Mouse (Mus musculus): ENCODE results near the gene Zfp846. TPM values are rescaled to one million over a fixed set of nuclear protein-coding genes. Genes with fewer than 3 reads are reported as not detected.

Zfp846 gene
- 0.82 and 1.1 TPM in 2 replicates for polyA plus RNA-seq (2012; rRNA removed)

DNA sequence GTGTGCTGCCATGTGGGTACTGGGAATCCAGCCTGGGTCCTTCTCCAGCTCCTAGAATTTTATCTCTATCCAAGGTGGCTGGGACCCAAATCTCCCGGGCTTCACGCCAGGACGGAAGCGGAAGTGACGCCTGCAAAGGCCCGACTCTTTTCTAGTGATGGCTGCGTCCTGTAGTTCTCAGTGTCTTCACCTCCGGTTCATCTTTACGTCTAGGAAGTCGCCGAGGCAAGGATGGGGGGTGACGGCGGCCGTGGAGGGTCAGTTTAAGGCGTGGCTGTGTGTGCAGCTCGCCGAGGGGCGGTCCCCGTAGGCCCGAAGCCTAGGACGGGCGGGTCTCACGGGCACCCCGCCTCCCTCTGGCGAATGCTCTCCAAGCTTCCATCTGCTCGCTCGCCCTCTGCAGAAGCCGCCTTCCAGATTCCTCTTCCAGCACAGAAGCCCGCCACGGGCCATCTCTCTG, at the start of gene Zfp846:
Zfp846 (plus strand) TSS at position 117 of the 460 bp plus-strand sequence.
- WGBS = under 1% methylated on average over 30 of the region's 30 CpGs
- peak within 1 kb of the TSS; percentile 65 for H3K4me3 ChIP-seq (ENCODE audit: extremely low read depth, insufficient read depth, insufficient read length)
- H3K27me3 ChIP-seq (ENCODE audit: control insufficient read depth, insufficient read depth, low read length) = no peaks in the 10 kb centered on the region
- TF ChIP-seq CTCF (IDR thresholded peaks at IDR 0.05; ENCODE audit: extremely low read depth, insufficient read depth, insufficient read length, insufficient replicate concordance) (no peak), POLR2A (IDR thresholded peaks at IDR 0.05; ENCODE audit: low read depth, low read length) (no peak)
- no peaks in the 10 kb centered on the region for H3K36me3 ChIP-seq (ENCODE audit: control insufficient read depth, insufficient read depth, low read length)
- no peak within 1 kb of the TSS for H3K27ac ChIP-seq (ENCODE audit: insufficient read depth, low read length)
- DNase-seq (ENCODE audit: low read depth in 1 of 2, low spot score in 2 of 2) = peak; percentile 84 to 96
- no peaks in the 10 kb centered on the region for H3K4me1 ChIP-seq (ENCODE audit: control insufficient read depth, insufficient read depth, insufficient read length)

DNA sequence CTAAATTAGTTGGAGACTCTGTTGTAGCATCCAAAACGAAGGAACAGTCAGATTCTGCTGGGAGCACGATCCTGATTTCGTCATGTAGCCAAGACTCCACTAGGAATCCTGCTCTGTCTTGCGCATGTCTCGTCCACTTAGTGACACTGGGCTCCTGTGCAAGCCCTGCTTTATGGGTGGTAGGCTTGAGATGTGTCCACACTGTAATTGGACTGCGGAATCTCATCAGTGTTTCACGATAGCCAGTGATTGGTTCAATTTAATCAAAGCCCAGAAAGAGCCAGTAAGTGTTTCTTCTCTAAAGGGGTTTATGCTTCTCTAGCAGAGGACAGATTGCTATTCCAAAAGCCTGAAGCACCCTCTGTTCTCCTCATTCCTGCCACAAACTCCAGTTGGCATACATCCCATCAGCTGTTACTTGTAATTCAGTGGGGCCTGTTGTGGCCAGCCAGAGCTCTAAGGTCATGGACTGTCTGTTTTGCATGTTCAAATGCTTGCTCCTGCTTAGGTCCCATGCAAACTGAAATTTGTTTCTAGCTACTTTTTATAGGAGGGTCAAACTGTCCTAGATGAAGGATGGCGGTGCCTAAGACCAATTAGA, 46.7 kb upstream of the Zfp846 start:
- Histone ChIP-seq H3K4me3 (ENCODE audit: extremely low read depth, insufficient read depth, insufficient read length) (no peak overlapping the region), H3K4me1 (ENCODE audit: control insufficient read depth, insufficient read depth, insufficient read length) (no peaks in the 10 kb centered on the region), H3K27ac (ENCODE audit: insufficient read depth, low read length) (no peak overlapping the region), H3K27me3 (ENCODE audit: control insufficient read depth, insufficient read depth, low read length) (no peaks in the 10 kb centered on the region; the same call in 1 of the 2 replicates), H3K36me3 (ENCODE audit: control insufficient read depth, insufficient read depth, low read length) (no peaks in the 10 kb centered on the region)
- 78% methylated on average over 8 of the region's 8 CpGs for WGBS
- TF ChIP-seq CTCF (IDR thresholded peaks at IDR 0.05; ENCODE audit: extremely low read depth, insufficient read depth, insufficient read length, insufficient replicate concordance) = no peak
- TF ChIP-seq POLR2A (IDR thresholded peaks at IDR 0.05; ENCODE audit: low read depth, low read length) = no peak
- no peak for DNase-seq (ENCODE audit: low read depth in 1 of 2, low spot score in 2 of 2)

DNA sequence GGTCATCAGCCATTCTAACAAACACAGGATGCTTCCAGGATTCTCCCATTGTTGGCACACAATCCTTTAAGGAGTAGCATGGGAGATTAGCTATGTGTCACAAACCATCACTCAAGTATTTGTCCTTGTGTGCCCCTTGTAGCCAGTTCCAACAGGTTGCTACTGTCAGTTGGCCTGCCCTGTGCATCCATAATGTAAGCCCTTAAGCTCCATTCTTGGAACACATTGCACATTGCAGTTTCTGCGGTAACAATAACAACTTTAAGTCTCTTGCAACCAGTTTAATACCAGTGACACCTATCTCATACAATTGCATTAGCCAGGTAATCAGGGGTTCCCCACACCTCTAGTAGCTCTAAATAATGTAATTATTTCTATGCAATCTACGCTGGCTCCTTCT, 44.5 kb upstream of the Zfp846 start:
- no peaks in the 10 kb centered on the region for H3K27me3 ChIP-seq (ENCODE audit: control insufficient read depth, insufficient read depth, low read length)
- H3K27ac ChIP-seq (ENCODE audit: insufficient read depth, low read length) = no peak overlapping the region
- 88% methylated on average over 2 of the region's 2 CpGs for WGBS
- TF ChIP-seq POLR2A (IDR thresholded peaks at IDR 0.05; ENCODE audit: low read depth, low read length) (no peak), CTCF (IDR thresholded peaks at IDR 0.05; ENCODE audit: extremely low read depth, insufficient read depth, insufficient read length, insufficient replicate concordance) (no peak)
- DNase-seq (ENCODE audit: low read depth in 1 of 2, low spot score in 2 of 2) = no peak
- H3K36me3 ChIP-seq (ENCODE audit: control insufficient read depth, insufficient read depth, low read length) = no peaks in the 10 kb centered on the region
- H3K4me1 ChIP-seq (ENCODE audit: control insufficient read depth, insufficient read depth, insufficient read length) = no peaks in the 10 kb centered on the region
- no peak overlapping the region for H3K4me3 ChIP-seq (ENCODE audit: extremely low read depth, insufficient read depth, insufficient read length)

DNA sequence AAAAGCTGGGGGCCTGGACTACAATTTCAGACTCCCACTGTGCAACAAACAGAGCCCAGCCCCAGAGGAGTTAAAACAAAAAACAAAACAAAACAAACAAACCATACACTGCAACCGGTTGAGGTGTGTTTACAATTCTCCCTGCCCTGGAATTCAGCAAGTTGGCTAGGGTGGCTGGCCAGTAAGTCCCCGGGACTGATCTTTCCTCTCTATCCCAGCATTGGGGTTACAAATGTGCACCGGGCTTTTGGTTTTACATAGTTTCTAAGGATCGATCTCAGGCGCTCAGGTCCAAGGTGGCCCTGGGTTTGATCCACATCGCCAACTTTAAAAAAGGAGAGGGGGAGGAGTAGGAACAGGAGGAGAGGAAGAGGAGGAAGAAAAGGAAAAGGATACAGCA, 37.6 kb upstream of the Zfp846 start:
- no peak overlapping the region for H3K4me3 ChIP-seq (ENCODE audit: extremely low read depth, insufficient read depth, insufficient read length)
- no peaks in the 10 kb centered on the region for H3K27me3 ChIP-seq (ENCODE audit: control insufficient read depth, insufficient read depth, low read length)
- H3K4me1 ChIP-seq (ENCODE audit: control insufficient read depth, insufficient read depth, insufficient read length) = no peaks in the 10 kb centered on the region; the same call in none of the 2 replicates
- DNase-seq (ENCODE audit: low read depth in 1 of 2, low spot score in 2 of 2) = no peak
- H3K36me3 ChIP-seq (ENCODE audit: control insufficient read depth, insufficient read depth, low read length) = no peaks in the 10 kb centered on the region
- no peak for TF ChIP-seq CTCF (IDR thresholded peaks at IDR 0.05; ENCODE audit: extremely low read depth, insufficient read depth, insufficient read length, insufficient replicate concordance)
- no peak for TF ChIP-seq POLR2A (IDR thresholded peaks at IDR 0.05; ENCODE audit: low read depth, low read length)
- H3K27ac ChIP-seq (ENCODE audit: insufficient read depth, low read length) = no peak overlapping the region
- 75% methylated on average over 6 of the region's 6 CpGs for WGBS

DNA sequence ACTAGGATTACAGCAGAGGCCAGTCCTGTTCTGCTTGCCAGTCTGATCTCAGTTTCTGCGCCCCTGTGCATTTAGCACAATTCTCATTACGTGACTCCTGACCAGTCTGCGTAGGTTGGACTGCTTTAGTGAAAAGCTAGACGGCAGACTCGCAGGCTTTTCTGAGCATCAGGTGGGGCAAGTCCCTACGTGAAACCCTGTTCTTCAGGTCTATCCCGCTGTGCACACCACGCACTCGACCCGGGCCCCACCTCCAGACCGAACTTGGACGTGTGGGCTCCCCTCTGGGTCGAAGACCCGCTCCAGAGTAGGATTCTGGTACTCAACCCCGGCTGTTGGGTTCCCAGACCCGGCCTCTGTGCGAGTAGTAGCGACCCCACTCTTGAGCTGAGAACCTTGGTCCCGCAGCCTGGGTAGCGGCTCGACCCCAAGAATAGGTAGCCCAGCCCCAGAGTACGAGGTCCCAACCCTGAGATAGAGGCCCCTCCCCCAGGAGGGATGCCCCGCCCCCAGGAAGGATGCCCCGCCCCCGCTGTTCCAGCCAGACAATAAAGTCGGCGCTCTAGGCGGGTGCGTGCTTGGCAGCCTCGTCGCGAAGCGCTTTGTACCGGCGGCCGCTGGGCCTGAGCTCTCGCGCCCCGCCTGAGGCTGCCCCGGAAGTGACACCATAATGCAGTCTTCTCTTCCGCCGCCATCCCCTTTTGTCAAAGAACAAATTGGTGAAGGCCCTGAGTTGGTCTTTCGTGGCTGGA, 36.8 kb upstream of the Zfp846 start:
- peak overlapping the region; percentile 73; the same call in 1 of the 2 replicates for H3K27ac ChIP-seq (ENCODE audit: insufficient read depth, low read length)
- H3K36me3 ChIP-seq (ENCODE audit: control insufficient read depth, insufficient read depth, low read length) = no peaks in the 10 kb centered on the region
- no peak for TF ChIP-seq POLR2A (IDR thresholded peaks at IDR 0.05; ENCODE audit: low read depth, low read length)
- TF ChIP-seq CTCF (IDR thresholded peaks at IDR 0.05; ENCODE audit: extremely low read depth, insufficient read depth, insufficient read length, insufficient replicate concordance) = no peak
- WGBS = 16% methylated on average over 43 of the region's 43 CpGs
- H3K4me3 ChIP-seq (ENCODE audit: extremely low read depth, insufficient read depth, insufficient read length) = peak overlapping the region; percentile 66
- no peaks in the 10 kb centered on the region for H3K27me3 ChIP-seq (ENCODE audit: control insufficient read depth, insufficient read depth, low read length)
- peak; percentile 39 to 58 for DNase-seq (ENCODE audit: low read depth in 1 of 2, low spot score in 2 of 2)
- H3K4me1 ChIP-seq (ENCODE audit: control insufficient read depth, insufficient read depth, insufficient read length) = no peaks in the 10 kb centered on the region; the same call in none of the 2 replicates

DNA sequence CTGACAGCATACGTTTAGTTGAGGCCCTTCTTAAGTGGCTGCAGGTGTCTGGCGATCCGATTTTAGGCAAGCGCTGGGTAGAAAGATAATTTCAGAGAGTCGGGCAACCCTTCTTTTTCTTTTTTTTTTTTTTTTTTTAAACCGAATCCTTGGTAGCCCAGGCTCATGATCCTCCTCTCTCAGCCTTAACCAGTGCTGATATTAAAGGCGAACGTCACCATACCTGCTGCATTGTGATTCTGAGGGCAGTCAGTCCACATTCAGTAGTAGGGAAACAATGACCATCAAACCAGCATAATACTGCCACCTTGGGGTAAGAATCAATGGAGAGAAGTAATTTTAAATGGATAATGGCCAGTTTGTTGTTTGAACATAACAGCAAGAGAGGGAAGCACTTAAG, 35.9 kb upstream of the Zfp846 start:
- no peak for DNase-seq (ENCODE audit: low read depth in 1 of 2, low spot score in 2 of 2)
- no peaks in the 10 kb centered on the region; the same call in none of the 2 replicates for H3K4me1 ChIP-seq (ENCODE audit: control insufficient read depth, insufficient read depth, insufficient read length)
- WGBS = 36% methylated on average over 8 of the region's 8 CpGs
- no peak overlapping the region; the same call in 1 of the 2 replicates for H3K4me3 ChIP-seq (ENCODE audit: extremely low read depth, insufficient read depth, insufficient read length)
- no peaks in the 10 kb centered on the region for H3K27me3 ChIP-seq (ENCODE audit: control insufficient read depth, insufficient read depth, low read length)
- no peak for TF ChIP-seq POLR2A (IDR thresholded peaks at IDR 0.05; ENCODE audit: low read depth, low read length)
- no peak for TF ChIP-seq CTCF (IDR thresholded peaks at IDR 0.05; ENCODE audit: extremely low read depth, insufficient read depth, insufficient read length, insufficient replicate concordance)
- no peak overlapping the region for H3K27ac ChIP-seq (ENCODE audit: insufficient read depth, low read length)
- no peaks in the 10 kb centered on the region for H3K36me3 ChIP-seq (ENCODE audit: control insufficient read depth, insufficient read depth, low read length)
